Mouse (Mus musculus): ENCODE data around the gene Zfp46. TPM values are rescaled to one million over a fixed set of nuclear protein-coding genes. Genes with fewer than 3 reads are reported as not detected.

The Zfp46 gene
- total RNA-seq (2021) (10 to 100 TPM; 17.2 to 17.3 TPM), polyA plus RNA-seq (2012; rRNA removed) (10.4 and 11.2 TPM in 2 replicates)
- long read RNA-seq, full-length matches to known transcripts = 4 of 4 reads
- long read RNA-seq, partial matches to known transcripts = 0 of 4 reads
- long read RNA-seq, other reads (novel, unspliced or antisense) = 0 of 4 reads

DNA sequence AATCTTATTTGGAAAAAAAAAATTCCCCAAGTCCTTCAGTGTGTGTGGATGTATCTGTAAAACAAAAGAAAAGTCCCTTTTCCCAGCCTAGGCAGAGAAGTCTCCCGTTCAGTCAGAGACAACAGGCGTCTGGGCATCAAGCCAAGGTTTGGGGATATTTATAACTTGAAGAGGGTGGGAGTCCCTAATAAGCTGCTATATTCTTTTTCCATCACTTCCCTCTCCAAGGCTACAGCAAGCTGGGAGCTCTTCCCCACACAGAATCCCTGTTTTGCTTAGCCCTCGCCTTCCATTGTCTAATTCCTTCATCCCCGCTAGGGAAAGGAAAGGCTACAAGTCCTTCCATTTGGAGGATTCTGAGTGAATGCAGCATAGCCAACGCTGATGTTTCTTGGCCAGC is at the start of gene Zfp46:
Gene Zfp46, plus strand, starts transcription at position 229 of the 400 bp plus-strand sequence.
- DNase-seq = peak; percentile 81

DNA sequence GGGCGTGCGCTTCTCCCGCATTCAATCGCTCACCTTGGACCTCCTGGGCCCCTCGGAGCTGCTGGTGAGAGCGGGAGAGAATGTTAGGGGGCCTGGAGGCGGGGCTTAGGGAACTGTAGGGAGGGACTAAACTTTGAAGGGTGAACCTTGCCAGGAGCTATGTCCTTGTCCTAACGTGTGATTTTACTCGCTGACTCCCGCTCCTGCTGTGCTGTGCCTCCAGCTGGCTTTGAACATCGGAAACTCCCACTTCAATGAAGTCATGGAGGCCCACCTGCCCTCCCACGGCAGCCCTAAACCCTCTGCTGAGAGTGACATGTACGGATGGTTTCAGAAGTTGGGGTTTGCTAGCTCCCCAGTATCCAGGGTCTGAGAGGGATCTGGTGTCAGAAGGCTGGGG is 45.8 kb upstream of the Zfp46 start:
- DNase-seq = no peak

DNA sequence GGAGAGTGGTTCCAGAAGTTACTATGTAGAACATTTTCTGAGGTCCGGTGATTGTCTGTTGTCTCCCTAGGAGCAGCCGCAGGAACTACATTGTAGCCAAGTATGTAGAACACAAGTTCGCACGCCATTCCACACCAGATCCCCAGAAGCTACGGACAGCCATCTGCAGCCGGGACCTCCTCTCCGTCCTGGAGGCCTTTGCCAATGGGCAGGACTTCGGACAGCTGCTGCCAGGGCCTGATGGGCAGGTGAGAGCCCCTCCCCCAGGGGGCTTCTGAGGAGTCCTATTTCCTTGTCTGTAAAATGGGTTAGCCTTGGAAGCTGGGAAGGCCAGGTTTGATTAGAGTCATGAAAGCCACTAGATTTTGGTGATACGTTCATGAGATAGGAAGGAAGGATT is 45.4 kb upstream of the Zfp46 start:
- DNase-seq = no peak

DNA sequence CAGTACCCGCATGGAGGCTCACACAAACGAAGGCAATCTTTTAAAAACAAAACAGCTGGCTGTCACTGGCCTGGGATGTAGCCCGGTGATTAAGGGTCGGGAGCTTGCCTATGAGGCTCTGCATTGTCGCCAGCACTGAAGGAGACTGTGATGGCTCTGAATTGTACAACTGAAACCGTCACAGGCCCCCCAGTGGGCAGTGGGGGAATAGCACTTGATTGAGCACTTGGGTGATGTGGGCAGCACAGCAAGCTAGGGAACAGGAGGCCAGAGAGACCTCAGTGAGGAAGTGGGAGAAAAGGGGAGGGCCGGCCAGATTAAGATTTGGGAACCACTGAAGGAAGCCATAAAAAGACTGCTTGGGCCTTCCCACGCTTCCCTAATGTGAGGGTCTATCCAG is 44.9 kb upstream of the Zfp46 start:
- DNase-seq = peak; percentile 86

DNA sequence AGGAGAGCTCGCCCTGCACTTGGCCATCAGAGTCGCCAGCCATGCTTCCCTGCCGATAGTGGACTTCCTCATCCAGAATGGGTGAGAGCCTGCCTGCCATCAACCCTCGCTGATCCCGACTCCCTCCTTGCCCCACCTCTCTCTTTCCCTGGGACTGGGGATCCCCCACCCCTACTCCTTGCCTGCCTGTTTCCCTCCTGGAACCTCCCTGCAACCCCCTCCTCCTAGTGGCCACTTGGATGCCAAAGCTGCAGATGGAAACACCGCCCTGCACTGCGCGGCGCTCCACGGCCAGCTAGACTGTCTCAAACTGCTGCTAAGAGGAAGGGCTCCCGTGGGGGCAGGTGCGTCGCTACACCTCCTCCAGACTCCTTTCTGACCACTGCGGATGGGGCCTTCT is 44.4 kb upstream of the Zfp46 start:
- DNase-seq = no peak

DNA sequence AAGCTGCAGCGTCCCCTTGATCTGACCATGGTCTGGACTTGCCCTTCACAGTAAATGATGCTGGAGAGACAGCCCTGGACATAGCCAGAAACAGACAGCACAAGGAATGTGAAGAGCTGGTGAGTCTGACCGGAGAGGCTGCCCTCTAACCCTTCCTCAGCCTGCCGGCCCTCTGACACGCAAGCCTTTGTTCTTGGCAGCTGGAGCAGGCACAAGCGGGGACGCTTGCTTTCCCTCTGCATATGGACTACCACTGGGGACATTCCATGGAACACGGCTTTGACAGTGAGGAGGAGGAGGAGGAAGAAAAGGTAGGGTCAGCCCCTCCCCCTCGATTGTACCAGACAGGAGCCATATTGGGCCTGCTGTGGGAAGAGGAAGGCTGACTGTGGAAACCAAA is 43.5 kb upstream of the Zfp46 start:
- no peak for DNase-seq

DNA sequence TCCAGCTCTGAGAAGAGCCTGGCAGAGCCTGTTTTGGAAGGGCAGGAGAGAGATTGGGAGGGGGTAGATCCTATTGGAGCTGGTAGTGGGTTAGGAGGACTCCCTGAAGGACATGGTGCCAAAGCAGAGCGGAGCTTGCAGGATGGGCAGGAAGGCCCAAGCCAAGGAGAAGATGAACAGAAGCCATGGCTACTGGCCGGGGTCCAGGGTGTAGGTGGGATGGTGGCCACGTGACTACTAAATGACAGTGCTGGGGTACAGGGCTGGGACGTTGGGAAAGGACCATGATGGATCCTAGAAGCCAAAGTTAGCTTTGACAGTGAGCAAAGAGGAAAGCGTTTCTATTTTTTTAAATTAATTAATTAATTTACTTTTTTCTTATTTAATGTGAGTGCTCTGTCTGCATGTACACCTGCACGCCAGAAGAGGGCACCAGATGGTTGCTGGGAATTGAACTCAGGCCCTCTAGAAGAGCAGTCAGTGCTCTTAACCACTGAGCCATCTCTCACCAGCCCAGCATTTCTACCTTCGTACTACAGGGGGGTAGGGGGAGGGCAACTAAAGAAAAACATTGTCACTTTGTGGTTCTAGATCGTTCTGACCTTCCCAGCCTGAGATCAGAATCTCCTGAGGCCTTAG is 42.3 kb upstream of the Zfp46 start:
- DNase-seq = no peak

DNA sequence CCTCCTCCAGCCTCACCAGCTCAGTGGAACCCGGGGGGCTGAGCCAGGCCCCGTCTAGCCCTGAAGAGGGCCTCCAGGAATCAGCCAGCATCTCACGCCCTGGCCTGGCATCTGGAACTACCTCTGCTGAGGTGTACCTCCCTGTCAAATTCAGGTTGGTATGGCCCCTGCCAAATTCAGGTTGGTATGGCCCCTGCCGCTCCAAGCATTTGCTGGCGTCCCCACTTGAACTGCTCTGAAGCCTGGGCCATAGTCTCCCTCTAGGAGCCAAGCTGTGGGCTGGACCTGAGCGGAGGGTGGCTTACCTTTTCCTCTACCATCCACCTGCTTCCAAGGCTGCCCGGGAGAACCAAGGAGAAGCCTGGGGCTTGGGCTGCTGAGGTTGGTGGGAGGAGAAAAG is 41.8 kb upstream of the Zfp46 start:
- DNase-seq = no peak

DNA sequence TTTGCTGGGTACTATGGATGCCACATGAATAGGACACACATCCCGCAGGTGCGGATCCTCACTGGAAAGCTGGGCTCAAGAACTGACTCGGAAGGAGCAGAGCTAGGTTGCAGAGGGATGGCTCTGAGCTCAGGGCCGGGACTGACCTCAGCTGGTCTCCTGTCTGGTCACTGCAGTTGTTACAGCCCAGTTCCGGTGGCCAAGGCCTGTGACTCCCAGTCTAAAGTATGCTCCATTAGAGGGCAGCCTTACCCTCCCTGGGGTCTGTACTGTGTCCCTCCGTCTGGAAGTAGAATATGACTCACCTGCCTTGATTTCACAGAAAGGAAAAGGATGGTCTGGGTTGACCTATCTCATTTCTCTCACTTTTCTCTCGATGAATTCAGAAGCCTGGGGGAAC is 40.3 kb upstream of the Zfp46 start:
- no peak for DNase-seq

DNA sequence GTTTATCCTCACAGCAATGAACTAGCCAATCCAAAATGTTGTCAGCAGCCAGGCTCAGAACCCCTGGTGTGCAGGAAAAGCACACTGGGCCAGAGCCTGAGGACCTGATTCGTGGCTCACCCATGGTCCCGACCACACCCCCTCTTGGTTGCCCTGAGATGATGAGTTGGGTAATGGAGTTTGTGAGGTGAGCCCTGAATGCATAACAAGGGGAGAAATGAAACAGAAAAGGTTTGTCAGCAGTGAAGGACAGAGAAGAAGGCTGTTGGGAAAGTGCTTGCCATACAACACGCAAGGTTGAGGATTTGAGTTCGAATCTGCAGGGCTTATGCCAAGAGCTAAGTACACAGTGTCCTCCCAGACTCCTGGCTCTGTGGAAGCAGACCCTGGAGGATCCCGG is 38.8 kb upstream of the Zfp46 start:
- DNase-seq = no peak

DNA sequence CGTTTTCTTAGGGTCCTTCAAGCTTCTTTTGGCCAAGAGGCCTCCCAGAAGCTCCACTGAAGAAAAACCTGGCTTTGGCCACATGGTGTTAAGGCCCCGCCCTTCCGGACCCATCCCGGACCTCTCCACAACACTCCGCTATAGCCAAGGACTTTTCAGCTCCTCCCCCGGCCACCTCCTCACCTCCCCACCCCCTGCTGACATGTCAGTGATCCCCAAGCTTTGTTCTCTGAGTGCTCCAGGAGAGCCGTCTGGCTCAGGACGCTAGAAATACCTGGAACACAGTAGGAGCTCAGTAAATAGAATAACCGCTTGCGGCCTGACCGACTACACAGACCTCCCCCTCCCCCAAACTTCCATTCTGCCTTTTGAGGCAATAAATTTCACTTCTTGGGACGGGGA is 37.9 kb upstream of the Zfp46 start:
- no peak for DNase-seq

DNA sequence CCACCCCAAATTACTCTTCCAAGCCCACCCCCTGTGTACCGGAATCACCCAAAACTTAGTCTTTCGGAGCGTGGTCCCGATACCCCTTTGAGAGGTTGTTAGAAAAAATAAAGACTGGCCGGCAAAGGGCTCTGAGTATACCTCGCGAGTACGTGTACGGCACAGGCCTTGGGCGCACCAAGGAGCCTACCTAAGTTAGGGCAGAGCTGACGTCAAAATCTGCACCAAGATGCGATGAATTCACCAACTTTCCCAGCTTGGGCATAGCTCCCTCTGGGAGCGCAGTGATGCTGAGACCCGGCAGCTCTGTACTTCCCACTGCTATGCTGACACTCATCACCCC is 37.1 kb upstream of the Zfp46 start:
- no peak for DNase-seq

DNA sequence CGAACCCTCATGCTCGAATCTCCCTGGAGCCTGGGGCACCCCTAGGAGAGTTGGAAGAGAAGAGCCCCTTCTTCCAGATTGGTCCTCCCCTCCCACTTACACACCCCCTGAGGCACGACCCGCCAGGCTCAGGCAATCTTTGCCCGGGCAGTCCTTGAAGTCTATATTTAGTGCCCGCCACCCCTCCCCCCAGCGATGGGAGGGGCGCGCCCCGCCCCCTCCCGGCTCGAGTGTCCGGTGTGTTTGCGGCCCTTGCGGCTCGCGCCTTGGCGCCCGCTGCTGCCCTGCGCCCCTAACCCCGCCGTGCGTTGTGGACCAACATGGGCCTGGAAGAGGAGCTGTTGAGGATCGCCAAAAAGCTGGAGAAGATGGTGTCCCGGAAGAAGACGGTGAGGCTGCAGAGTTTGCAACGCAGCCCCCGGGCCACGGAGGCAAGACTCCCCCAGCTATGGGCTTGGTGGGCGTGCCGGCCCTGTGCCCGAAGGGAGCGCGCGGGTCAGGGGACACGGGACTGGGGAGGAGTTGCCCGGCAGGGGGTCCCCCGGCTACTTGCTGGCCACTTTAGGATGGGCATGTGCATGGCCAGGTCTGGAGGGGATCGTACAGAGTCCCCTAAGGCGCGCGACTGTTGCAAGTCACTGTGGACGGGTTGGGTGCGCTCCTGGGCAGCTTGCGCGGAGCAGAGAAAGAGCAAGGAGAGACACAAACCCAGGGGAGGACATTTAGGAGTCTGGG is 36.6 kb upstream of the Zfp46 start, which contains the start of gene Tcea3:
Gene Tcea3, plus strand, starts transcription at position 1 of the 735 bp plus-strand sequence.
- DNase-seq = peak; percentile 57

DNA sequence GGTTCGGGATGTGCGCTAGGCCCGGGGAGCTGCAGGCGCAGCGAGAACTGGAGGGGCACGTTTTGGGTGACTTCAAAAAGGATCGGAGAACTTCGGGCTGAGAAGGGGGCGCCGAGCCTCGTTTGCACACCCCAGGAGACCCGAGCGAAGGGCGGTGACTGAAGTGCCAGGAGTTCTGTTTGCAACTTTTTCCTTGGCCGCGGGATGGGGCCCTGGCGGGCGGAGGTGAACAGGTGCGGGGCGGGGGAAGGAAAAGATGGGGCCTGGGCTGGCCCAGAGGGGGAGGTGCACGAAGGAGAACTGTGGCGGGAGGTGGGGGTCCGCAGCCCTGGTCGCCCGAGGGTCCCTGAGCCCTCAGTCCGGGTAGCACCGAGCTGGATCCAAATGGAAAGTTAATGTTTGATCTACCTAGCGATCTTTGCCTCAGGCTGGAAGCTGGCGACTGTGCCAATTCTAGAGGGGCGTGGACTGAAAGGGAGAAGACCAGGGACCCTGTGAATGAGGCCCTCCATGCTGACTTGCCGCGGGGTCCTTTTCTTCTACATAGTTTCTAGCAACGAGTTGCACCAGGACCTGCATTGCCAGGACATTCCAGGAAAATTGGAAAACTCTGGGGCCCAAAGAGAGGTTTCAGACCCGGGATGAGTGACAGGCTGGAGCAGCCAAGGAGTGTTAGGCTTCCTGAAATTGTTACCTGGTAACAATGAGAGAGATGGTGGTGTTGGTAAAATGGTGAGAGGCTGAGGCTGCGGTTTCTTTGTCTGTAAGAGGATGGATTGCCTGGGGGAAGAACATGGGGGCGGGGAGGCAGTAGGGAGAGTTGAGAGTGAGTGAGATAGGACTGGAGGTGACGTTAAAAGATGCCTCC is 35.8 kb upstream of the Zfp46 start:
- DNase-seq = no peak

DNA sequence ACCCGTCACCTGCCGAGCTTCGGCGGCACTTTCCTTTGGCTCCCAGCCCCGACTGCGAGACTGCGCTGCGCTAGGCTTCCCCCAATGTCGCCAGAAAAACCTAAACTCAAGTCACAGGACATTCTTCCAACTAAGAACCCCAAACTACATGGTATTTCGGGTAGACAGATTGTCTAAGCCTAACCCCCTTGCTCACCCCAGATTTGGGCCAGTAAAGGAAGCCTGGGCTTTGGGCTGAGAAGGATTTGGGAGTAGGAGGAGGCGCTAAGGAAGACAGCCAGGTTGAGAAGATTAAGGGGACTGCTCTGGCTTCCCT is 35.2 kb upstream of the Zfp46 start:
- no peak for DNase-seq

DNA sequence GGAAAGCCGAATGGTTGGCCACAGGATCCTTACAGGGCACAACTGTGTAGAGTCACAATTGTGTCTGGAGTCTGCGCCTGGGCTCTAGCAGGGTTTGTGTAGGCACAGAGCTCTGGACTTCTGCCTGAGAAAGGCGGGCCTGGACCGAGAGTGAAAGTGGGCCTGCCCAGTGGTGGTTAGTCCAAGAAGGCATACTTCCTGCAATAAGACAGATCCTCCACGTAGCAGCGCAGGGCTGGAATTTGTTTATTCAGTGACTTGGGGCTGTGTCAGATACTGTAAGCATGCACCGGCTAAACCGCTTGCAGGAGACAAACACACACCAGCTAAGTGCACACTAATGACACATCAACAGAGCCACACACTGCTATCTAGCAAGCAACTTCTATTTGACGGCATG is 34.7 kb upstream of the Zfp46 start:
- peak; percentile 28 for DNase-seq

DNA sequence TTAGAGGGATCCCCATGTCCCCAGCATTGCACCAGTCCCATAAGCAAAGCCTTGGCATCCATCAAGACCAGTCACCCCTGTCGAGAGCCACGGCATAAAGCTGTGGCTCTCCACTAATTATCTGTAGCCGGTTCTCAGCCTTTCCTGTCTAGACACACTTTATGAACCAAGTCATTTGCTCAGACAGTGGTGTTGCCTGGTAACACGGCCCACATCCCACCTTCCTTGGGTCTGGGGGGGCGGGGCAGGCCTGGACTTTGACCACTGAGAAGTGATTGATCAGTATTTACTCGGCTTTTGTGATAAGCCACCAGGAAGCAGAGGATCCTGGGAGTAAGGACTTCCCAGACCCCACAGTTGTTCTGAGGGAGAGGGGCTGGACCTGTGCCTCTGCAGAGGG is 28.6 kb upstream of the Zfp46 start:
- DNase-seq = no peak

DNA sequence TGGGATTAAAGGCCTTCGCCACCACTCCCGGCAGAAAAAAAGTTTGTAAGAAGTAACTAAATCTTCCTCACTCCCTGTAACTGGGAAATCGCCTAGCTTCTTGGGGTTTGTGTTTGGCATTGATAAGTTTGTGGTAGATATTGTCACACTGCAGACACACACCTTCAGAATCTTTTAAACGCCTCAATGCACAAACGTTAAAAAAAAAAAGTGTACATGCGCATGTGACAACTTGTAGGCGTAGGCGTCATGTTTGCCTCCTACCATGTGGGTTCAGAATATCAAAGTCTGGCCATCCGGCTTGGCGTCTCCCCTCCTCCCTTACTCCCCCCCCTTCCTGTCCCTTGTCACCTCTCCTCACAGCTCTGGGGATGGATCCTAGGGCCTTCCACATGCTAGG is 27.8 kb upstream of the Zfp46 start:
- DNase-seq = no peak

DNA sequence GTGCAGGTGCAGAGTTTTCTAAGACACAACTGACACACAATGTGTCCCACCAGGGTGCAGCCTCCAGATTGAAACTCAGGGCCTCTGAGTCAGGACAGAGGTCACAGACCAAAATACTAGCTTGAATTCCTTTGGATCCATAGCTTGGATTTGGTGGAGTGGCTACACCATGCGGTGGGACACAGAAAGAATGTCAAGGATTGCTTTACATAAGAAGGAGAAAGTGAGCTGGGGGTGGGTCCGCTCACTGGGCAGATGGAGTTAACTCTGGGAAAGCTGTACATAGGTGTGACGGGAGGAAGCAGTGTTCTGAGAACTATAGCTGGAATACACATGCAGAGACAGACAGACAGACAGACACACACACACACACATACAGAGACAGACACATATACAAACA is 24.6 kb upstream of the Zfp46 start:
- no peak for DNase-seq

DNA sequence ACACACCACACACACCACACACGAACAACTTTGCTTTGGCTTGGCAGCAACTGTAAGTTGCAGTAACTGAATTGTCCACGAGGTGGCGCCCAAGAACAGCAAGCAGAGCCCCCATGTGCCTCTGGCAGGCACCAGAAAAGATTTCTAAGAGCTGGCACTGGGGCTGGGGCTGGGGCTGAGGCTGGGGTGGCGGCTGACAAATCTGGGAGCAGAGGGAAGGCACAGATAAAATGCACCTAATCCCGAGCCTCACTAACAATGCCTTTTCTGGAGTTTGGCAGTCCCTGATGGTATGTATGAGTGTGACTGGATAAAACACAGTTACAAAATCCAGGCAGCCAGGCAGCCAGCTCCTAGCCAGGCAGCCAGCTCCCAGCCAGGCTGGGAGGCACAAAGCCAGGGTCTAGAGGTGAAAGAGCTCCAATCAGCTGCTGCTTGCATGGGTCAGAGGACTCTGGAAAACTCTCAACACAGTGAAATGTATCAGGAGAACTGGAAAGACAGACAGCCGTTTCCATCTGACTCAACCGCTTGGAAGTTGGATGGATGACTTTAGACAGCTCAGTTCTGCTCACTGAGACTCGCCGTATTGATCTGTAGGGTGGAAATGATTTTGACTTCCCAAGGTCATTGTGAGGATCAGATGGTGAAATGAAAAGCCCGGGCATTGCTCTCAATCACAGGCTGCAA is 23.8 kb upstream of the Zfp46 start:
- peak; percentile 78 for DNase-seq

DNA sequence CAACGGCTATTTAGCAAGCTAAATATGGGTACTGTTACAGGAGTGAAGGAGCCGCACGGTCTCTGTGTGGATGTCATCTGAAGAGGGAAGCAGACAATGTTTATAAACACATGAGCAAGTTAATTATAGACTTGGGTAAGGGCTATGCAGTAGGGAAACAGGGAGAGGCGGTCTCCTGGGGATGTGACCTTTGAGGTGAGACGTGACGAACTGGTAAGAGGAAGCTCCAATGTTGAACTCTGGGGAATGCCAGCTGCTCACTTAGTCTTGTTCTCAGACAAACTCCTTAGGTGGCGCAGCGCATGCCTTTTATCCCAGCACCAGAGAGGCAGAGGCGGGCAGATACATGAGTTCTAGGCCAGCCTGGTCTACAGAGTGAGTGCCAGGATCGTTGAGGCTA is 22.6 kb upstream of the Zfp46 start:
- DNase-seq = no peak

DNA sequence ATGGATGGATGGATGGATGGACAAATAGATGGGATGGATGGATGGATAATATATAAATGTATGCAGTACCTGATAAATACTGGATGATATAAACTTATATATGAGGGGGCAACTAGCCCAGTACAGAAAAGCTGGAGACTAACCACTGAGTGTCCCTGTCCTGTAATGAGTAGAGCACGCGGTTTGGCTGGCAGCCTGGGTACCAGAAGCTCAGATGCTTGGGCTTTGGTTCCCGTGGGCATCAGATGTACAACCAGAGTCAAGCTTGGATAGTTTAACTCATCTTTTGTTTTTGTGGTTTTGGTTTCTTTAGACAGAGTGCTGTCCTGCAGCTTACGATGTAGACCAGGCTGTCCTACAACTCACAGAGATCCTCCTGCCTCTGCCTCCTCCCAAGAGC is 20.9 kb upstream of the Zfp46 start:
- DNase-seq = no peak
